Mouse (Mus musculus): ENCODE results near the gene Tfrc. TPM values are rescaled to one million over a fixed set of nuclear protein-coding genes. Genes with fewer than 3 reads are reported as not detected.
"Not testable (repeated sequence)": the region's sequence is repeated elsewhere in the genome, so short reads cannot be mapped to it uniquely, and the experiment has no call there.

Gene Tfrc
- total and polyA plus RNA-seq, 2 experiments from 2014 or later: 39.8 to 51.2 TPM

- no peak for ATAC-seq (ENCODE audit: low FRiP score)
- Histone ChIP-seq H3K9me3 (ENCODE audit: low read length) (no peaks in the 10 kb centered on the region), H3K27ac (ENCODE audit: low read depth, low read length) (no peak overlapping the region)
Measured at GRCm38 (mm10) chr16:32636331-32636730, 27.6 kb downstream of the Tfrc start.

GRCm38 (mm10) chr16:32636871-32637521 lies 28.3 kb downstream of the Tfrc start:
- Histone ChIP-seq H3K4me2 (ENCODE audit: low read depth, low read length, poor library complexity, severe bottlenecking) (no peak overlapping the region), H3K9ac (replicated peaks; ENCODE audit: low read length, poor library complexity, severe bottlenecking) (no peak overlapping the region), H3K4me1 (ENCODE audit: insufficient read depth, low read length) (no peaks in the 10 kb centered on the region), H3K4me3 (ENCODE audit: low read depth, low read length) (no peak overlapping the region), H3K27me3 (ENCODE audit: insufficient read depth, low read length) (no peaks in the 10 kb centered on the region), H3K9me3 (ENCODE audit: low read length) (no peaks in the 10 kb centered on the region), H3K36me3 (ENCODE audit: insufficient read depth, low read length) (0 out of 2 replicates have a peak, but pooled peaks cover 7% of the 10 kb centered on the region), H3K27ac (ENCODE audit: low read depth, low read length) (no peak overlapping the region)
- 38% methylated on average over 6 of the region's 6 CpGs for whole genome bisulfite sequencing
- DNase-seq (ENCODE audit: low spot score): no peak
- no peak for TF ChIP-seq CTCF (IDR thresholded peaks at IDR 0.05)
- ATAC-seq (ENCODE audit: low FRiP score): no peak

More at GRCm38 (mm10) chr16:32636331-32636730, 27.6 kb downstream of the Tfrc start:
- WGBS: 97% methylated on average over 3 of the region's 3 CpGs
- no peak for DNase-seq (ENCODE audit: low spot score)
- Histone ChIP-seq H3K4me3 (ENCODE audit: low read depth, low read length) (no peak overlapping the region), H3K9ac (replicated peaks; ENCODE audit: low read length, poor library complexity, severe bottlenecking) (no peak overlapping the region), H3K4me2 (ENCODE audit: low read depth, low read length, poor library complexity, severe bottlenecking) (no peak overlapping the region), H3K4me1 (ENCODE audit: insufficient read depth, low read length) (no peaks in the 10 kb centered on the region), H3K36me3 (ENCODE audit: insufficient read depth, low read length) (peaks cover 8% of the 10 kb centered on the region; the same call in 1 of the 2 replicates), H3K27me3 (ENCODE audit: insufficient read depth, low read length) (no peaks in the 10 kb centered on the region)
- TF ChIP-seq CTCF (IDR thresholded peaks at IDR 0.05): no peak

GRCm38 (mm10) chr16:32638476-32638875 lies 29.8 kb downstream of the Tfrc start:
- Histone ChIP-seq H3K4me2 (ENCODE audit: low read depth, low read length, poor library complexity, severe bottlenecking) (no peak overlapping the region), H3K27me3 (ENCODE audit: insufficient read depth, low read length) (no peaks in the 10 kb centered on the region), H3K9me3 (ENCODE audit: low read length) (no peaks in the 10 kb centered on the region), H3K27ac (ENCODE audit: low read depth, low read length) (no peak overlapping the region), H3K4me3 (ENCODE audit: low read depth, low read length) (no peak overlapping the region), H3K4me1 (ENCODE audit: insufficient read depth, low read length) (no peaks in the 10 kb centered on the region), H3K36me3 (ENCODE audit: insufficient read depth, low read length) (no peaks in the 10 kb centered on the region), H3K9ac (replicated peaks; ENCODE audit: low read length, poor library complexity, severe bottlenecking) (no peak overlapping the region)
- DNase-seq (ENCODE audit: low spot score) (peak; percentile 93), ATAC-seq (ENCODE audit: low FRiP score) (peak; percentile 61; the same call in 1 of the 2 replicates)
- WGBS: 7% methylated on average over 8 of the region's 8 CpGs
- peak; percentile 91 for TF ChIP-seq CTCF (IDR thresholded peaks at IDR 0.05)

GRCm38 (mm10) chr16:32640096-32640495 lies 31.4 kb downstream of the Tfrc start:
- Histone ChIP-seq H3K9ac (replicated peaks; ENCODE audit: low read length, poor library complexity, severe bottlenecking) (no peak overlapping the region), H3K4me1 (ENCODE audit: insufficient read depth, low read length) (no peaks in the 10 kb centered on the region), H3K4me2 (ENCODE audit: low read depth, low read length, poor library complexity, severe bottlenecking) (no peak overlapping the region), H3K27me3 (ENCODE audit: insufficient read depth, low read length) (no peaks in the 10 kb centered on the region), H3K9me3 (ENCODE audit: low read length) (no peaks in the 10 kb centered on the region), H3K27ac (ENCODE audit: low read depth, low read length) (no peak overlapping the region), H3K36me3 (ENCODE audit: insufficient read depth, low read length) (no peaks in the 10 kb centered on the region), H3K4me3 (ENCODE audit: low read depth, low read length) (no peak overlapping the region)
- DNase-seq (ENCODE audit: low spot score): no peak
- ATAC-seq (ENCODE audit: low FRiP score): no peak
- 67% methylated on average over 5 of the region's 5 CpGs for WGBS
- no peak for TF ChIP-seq CTCF (IDR thresholded peaks at IDR 0.05)

- H3K27ac ChIP-seq (ENCODE audit: low read depth, low read length); ATAC-seq (ENCODE audit: low FRiP score); H3K9ac ChIP-seq (replicated peaks; ENCODE audit: low read length, poor library complexity, severe bottlenecking); H3K4me1 ChIP-seq (ENCODE audit: insufficient read depth, low read length); DNase-seq (ENCODE audit: low spot score); H3K27me3 ChIP-seq (ENCODE audit: insufficient read depth, low read length); H3K4me2 ChIP-seq (ENCODE audit: low read depth, low read length, poor library complexity, severe bottlenecking); H3K9me3 ChIP-seq (ENCODE audit: low read length); H3K4me3 ChIP-seq (ENCODE audit: low read depth, low read length); H3K36me3 ChIP-seq (ENCODE audit: insufficient read depth, low read length): not testable (repeated sequence)
- WGBS: 80% methylated on average over 2 of the region's 2 CpGs
Measured at GRCm38 (mm10) chr16:32640683-32641082, 32.0 kb downstream of the Tfrc start.

GRCm38 (mm10) chr16:32641440-32642219 lies 32.9 kb downstream of the Tfrc start:
- Histone ChIP-seq H3K4me2 (ENCODE audit: low read depth, low read length, poor library complexity, severe bottlenecking) (peak overlapping the region; percentile 19; the same call in 1 of the 2 replicates), H3K4me3 (ENCODE audit: low read depth, low read length) (no peak overlapping the region), H3K36me3 (ENCODE audit: insufficient read depth, low read length) (no peaks in the 10 kb centered on the region), H3K9ac (replicated peaks; ENCODE audit: low read length, poor library complexity, severe bottlenecking) (no peak overlapping the region), H3K27ac (ENCODE audit: low read depth, low read length) (0 out of 2 replicates have a peak overlapping the region, but pooled peaks have one; percentile 26), H3K27me3 (ENCODE audit: insufficient read depth, low read length) (no peaks in the 10 kb centered on the region), H3K9me3 (ENCODE audit: low read length) (no peaks in the 10 kb centered on the region), H3K4me1 (ENCODE audit: insufficient read depth, low read length) (peaks cover 9% of the 10 kb centered on the region; the same call in 1 of the 2 replicates)
- DNase-seq (ENCODE audit: low spot score) (no peak), ATAC-seq (ENCODE audit: low FRiP score) (no peak)
- no peak for TF ChIP-seq CTCF (IDR thresholded peaks at IDR 0.05)
- WGBS: 63% methylated on average over 19 of the region's 20 CpGs

Data from midbrain, postnatal 0 days (tissue).